Comparison of ENCODE assay signal across 28 mouse cellular contexts in genomic region chr16:58591299-58591698, GRCm38 (mm10). TPM values are rescaled to one million over a fixed set of nuclear protein-coding genes. Genes with fewer than 3 reads are reported as not detected.
"Had no signal": no experiment of that assay in that cellular context is flagged by ENCODE, and none has a peak within 500 bp of the region (broad histone marks: within the 10 kb centered on the region; RNA-seq: fewer than 3 reads in every experiment).

No protein-coding gene starts in this region.

- DNase-seq: lung, adult 18-20 months; lung, embryonic 14.5 days; lung, postnatal 10 days; lung, postnatal 4 days; midbrain, embryonic 14.5 days; retina, postnatal 1 day; right cerebral cortex, adult 18-20 months; right cerebral cortex, postnatal 25 days; right cerebral cortex, postnatal 4 days; spleen, adult 18-20 months; thymus, adult 2 months; thymus, postnatal 25 days; thymus, postnatal 4 days had no signal

- H3K36me3 ChIP-seq: midbrain, embryonic 10.5 days; midbrain, embryonic 12.5 days; neural tube, embryonic 13.5 days; neural tube, embryonic 15.5 days; stomach, embryonic 15.5 days had no signal

- H3K9me3 ChIP-seq: neural tube, embryonic 15.5 days; stomach, embryonic 15.5 days had no signal

- H3K27ac ChIP-seq: midbrain, embryonic 10.5 days; midbrain, embryonic 12.5 days; neural tube, embryonic 13.5 days; neural tube, embryonic 15.5 days; stomach, embryonic 15.5 days; stomach, postnatal 0 days had no signal

- H3K27me3 ChIP-seq: midbrain, embryonic 12.5 days; neural tube, embryonic 13.5 days; neural tube, embryonic 15.5 days; stomach, embryonic 15.5 days had no signal

- H3K4me1 ChIP-seq: midbrain, embryonic 10.5 days; midbrain, embryonic 12.5 days; neural tube, embryonic 13.5 days; neural tube, embryonic 15.5 days; stomach, embryonic 15.5 days had no signal

- H3K9ac ChIP-seq: lung, embryonic 14.5 days; midbrain, embryonic 12.5 days; neural tube, embryonic 13.5 days; neural tube, embryonic 15.5 days; stomach, embryonic 15.5 days had no signal

- H3K4me3 ChIP-seq: midbrain, embryonic 10.5 days; midbrain, embryonic 12.5 days; myocyte; neural tube, embryonic 13.5 days; neural tube, embryonic 15.5 days; stomach, embryonic 15.5 days had no signal

- H3K4me2 ChIP-seq: lung, embryonic 14.5 days; midbrain, embryonic 12.5 days; neural tube, embryonic 13.5 days; neural tube, embryonic 15.5 days; stomach, embryonic 15.5 days had no signal

- ATAC-seq: midbrain, embryonic 16.5 days had no signal

RNA-seq across cellular contexts. Expression of gene Gm813, which starts 25.5 kb away (rescaled TPM):
- total RNA-seq: megakaryocyte, adult 5-6 weeks; megakaryocyte-erythroid progenitor cell, adult 5-6 weeks had no signal
- polyA plus RNA-seq: lung, embryonic 14.5 days; lung, embryonic 16.5 days; midbrain, embryonic 10.5 days; midbrain, embryonic 12.5 days; midbrain, embryonic 14.5 days; midbrain, embryonic 16.5 days; myocyte; neural tube, embryonic 11.5 days; neural tube, embryonic 13.5 days; neural tube, embryonic 15.5 days; small intestine, adult 2 months; stomach, embryonic 15.5 days; stomach, postnatal 0 days; testis, adult 2 months; thymus, adult 2 months; urinary bladder, adult 2 months had no signal

RNA-seq across cellular contexts. Expression of gene E330017A01Rik, which starts 47.2 kb away (rescaled TPM):
- total RNA-seq: megakaryocyte, adult 5-6 weeks; megakaryocyte-erythroid progenitor cell, adult 5-6 weeks had no signal
- polyA plus RNA-seq: lung, embryonic 14.5 days; lung, embryonic 16.5 days; midbrain, embryonic 10.5 days; midbrain, embryonic 12.5 days; midbrain, embryonic 14.5 days; midbrain, embryonic 16.5 days; myocyte; neural tube, embryonic 11.5 days; neural tube, embryonic 15.5 days; small intestine, adult 2 months; stomach, embryonic 15.5 days; stomach, postnatal 0 days; thymus, adult 2 months; urinary bladder, adult 2 months had no signal
